Mouse (Mus musculus): ENCODE results near the gene Fmo2. TPM values are rescaled to one million over a fixed set of nuclear protein-coding genes. Genes with fewer than 3 reads are reported as not detected.

Fmo2 gene
- polyA plus RNA-seq (2017; shearing (Covaris generic)), result not detected

DNA sequence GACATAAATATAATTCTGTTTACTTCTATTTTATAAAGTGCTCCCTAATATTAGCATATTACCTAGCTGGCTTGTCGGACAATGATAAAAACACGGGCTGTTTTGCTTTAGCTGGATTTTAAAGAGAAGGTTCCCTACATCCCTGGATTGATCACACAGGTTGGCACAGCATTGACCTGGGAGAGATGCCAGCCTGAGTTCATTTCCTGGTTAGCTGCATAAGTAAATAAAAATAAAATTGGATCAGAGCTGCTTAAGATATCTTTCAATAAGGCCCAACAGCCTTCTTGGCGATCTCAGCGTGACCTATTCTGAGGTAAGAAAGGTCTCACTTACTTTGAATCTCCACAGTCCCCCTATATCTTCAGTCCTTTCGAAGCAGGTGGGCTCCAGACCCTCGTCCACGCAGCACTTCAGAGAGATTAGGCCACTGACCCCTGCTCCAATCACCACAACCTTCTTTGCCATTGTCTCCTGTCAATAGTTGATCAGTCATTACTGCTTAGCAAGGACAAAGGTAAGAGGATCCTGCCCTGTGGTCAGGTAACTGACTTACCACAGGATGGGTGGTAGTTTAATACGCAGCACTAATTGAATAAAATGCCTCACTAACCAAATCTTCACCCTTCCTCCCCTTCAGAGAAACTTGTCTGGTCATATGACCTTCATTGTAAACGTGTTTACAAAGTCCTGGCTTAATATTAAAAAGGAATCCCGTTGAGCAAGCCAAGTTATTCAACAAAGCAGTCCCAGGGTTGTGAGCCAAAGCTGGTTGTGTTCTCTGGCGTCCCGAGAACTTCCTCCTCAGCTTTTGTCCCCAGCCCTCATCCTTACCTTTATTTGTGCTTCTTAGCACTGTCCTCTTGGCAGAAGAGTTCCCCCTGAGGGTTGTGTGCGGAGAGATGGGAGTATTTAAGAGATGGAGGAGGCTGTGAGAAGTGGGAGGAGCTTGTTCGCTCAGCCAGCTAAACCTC, at the start of gene Fmo2:
Gene Fmo2 (minus strand): TSS at position 889 of the 974 bp plus-strand sequence.

DNA sequence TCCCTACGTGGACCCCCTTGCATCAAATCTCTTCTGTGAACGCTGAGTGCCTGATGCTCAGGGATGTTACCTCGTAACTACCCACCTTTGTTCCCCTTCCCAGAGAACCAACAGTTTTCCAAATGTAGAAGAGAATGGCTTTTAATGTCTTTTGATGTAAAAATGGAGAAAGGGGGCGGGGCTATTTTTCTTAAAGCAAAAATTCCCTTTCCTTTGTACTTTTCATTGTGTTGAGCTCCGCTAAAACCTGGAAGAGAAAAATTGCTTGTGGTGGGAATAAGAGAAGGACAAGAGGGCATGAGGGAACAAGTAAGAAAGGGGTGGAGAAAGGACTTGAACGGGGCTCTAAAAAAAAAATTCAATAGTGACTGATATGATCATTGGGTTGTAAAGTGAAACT, 38.9 kb upstream of the Fmo2 start, which contains the start of gene Fmo6:
Gene Fmo6 (minus strand): TSS at position 101 of the 400 bp plus-strand sequence.

DNA sequence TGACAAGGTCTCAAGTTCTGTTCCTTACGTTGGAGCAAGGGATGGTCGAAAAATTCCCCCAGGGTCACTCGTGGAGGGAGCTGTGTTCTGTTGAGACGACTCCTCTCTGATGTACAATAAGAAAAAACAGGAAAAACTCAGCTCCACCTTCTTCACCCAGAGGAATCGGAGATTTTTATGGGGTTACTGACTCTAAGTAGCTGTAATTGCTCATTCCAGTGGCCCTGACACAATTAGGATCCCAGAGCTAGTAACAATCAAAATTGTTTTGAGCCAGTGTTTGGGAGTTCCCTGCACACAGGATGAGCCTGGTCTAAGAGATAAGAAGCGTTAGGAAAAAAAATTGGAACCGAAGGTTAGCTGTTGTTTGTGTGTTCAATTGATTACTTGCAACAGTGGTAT, 32.2 kb downstream of the Fmo2 start, which contains the start of gene Fmo1:
Gene Fmo1 (minus strand): TSS at position 331 of the 402 bp plus-strand sequence.

Other genes with a start within 250 kb of the Fmo2 start
- not detected for gene Myocos, start 240.5 kb downstream of the Fmo2 start, polyA plus RNA-seq (2017; shearing (Covaris generic))
- gene Prrc2c, start 158.2 kb downstream of the Fmo2 start, polyA plus RNA-seq (2017; shearing (Covaris generic)), result 275 TPM
- gene Fmo4, start 84.8 kb downstream of the Fmo2 start, polyA plus RNA-seq (2017; shearing (Covaris generic)), result not detected
- not detected for gene Fmo1, start 32.1 kb downstream of the Fmo2 start, polyA plus RNA-seq (2017; shearing (Covaris generic))
- gene Fmo6, start 38.8 kb upstream of the Fmo2 start, polyA plus RNA-seq (2017; shearing (Covaris generic)), result not detected
- not detected for gene Fmo3, start 85.8 kb upstream of the Fmo2 start, polyA plus RNA-seq (2017; shearing (Covaris generic))
- gene Mroh9, start 186.9 kb upstream of the Fmo2 start, polyA plus RNA-seq (2017; shearing (Covaris generic)), result not detected